Mouse (Mus musculus) erythroblast, embryonic 14.5 days (primary cell): ENCODE measurements around the gene Parp8.

Source experiments
- GATA1 ChIP-seq: IDR thresholded peaks from 2 replicates; pipeline ENCODE4 v1.6.1; 2012; ENCODE audit warnings: low read length, inconsistent platforms, mixed read lengths
- TAL1 ChIP-seq: IDR thresholded peaks from 3 replicates; pipeline ENCODE4 v1.6.1; 2012; ENCODE audit warnings: low read length, inconsistent platforms, mixed read lengths

DNA sequence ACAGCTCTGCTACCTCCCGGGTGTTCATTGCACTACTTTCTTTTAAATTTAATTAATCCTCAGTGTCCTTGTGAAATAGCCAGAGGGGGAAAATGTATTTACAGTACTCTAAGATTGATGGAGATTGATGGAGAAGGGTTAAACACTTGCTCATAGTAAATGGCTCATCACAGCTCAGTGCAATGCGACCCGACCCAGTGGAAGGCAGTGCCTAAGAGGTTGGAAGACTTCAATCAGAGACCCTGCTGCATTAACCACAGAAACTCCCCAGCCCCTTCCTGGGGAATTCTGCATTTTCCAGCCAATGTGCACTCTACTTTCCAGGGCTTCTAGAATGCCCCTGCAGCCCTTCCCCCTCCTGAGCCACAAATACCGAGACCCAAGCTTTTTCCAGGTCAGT is 18.7 kb downstream of the Parp8 start:
- TF ChIP-seq TAL1 (no peak), GATA1 (no peak)
